Mouse (Mus musculus): ENCODE data around the gene Spata2. TPM values are rescaled to one million over a fixed set of nuclear protein-coding genes. Genes with fewer than 3 reads are reported as not detected.

Gene Spata2
- polyA plus RNA-seq (2014; fragmentation: Illumina TruSeq; extraction: RNeasy Lipid Tissue Mini Kit (QIAGEN cat#74804); ENCODE audit: low replicate concordance), result 7.0 TPM

GRCm38 (mm10) chr2:167492713-167493636, at the start of gene Spata2:
Gene Spata2, minus strand, starts transcription at chr2:167492887.

DNA sequence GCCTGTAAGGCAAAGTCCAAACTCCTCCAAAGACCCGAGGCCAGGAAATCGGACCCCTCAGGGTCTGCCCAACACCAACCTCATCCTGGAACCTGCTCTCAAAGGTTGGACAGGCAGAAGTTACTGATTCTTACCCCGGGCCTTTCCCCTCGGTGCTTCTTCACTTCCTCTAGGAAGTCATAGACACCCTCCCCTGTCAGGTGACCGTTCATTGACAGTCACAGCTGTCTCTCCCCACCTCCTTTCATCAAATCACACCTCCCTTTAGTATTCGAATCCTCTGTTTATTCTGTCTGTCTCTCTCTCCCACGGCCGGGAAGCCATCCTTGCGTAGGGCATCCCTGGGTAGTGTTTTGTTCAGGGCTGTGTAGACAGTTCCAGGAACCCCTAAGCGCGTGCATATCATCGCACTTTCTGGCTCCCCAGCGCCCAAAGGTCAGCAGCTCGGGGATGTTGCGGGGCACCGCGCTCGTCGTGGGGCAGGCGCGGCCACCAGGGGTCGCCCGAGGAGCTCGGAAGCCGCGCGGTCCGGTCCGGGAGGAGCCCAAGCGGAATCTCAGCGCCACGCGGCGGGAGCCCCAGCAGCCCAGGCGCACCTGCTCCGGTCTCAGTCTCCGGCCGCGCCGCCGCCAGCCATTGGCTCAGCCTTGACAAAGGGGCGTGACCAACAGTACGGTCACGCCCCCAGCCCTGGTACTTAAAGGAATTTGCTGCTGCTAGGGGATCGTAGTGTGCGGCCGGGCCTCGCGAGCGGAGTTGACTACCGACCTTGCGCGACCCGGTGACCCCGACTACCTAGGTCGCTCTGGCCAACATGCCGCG, 45.0 kb upstream of the Spata2 start, which contains the start of gene Snai1:
Gene Snai1, plus strand, starts transcription at position 720 of the 822 bp plus-strand sequence.

GRCm38 (mm10) chr2:167491757-167492708, 654 bp downstream of the Spata2 start, which contains the start of gene Rnf114:
Gene Rnf114, plus strand, starts transcription at chr2:167492645.

Other genes starting within 250 kb of the Spata2 start
- 7.1 TPM for gene B4galt5, start 143.7 kb downstream of the Spata2 start, polyA plus RNA-seq (2014; fragmentation: Illumina TruSeq; extraction: RNeasy Lipid Tissue Mini Kit (QIAGEN cat#74804); ENCODE audit: low replicate concordance)
- gene Slc9a8, start 71.2 kb downstream of the Spata2 start, polyA plus RNA-seq (2014; fragmentation: Illumina TruSeq; extraction: RNeasy Lipid Tissue Mini Kit (QIAGEN cat#74804); ENCODE audit: low replicate concordance), result 9.4 TPM
- gene Rnf114, start 242 bp downstream of the Spata2 start, polyA plus RNA-seq (2014; fragmentation: Illumina TruSeq; extraction: RNeasy Lipid Tissue Mini Kit (QIAGEN cat#74804); ENCODE audit: low replicate concordance), result 18.0 TPM
- 0.26 TPM for gene Snai1, start 45.3 kb upstream of the Spata2 start, polyA plus RNA-seq (2014; fragmentation: Illumina TruSeq; extraction: RNeasy Lipid Tissue Mini Kit (QIAGEN cat#74804); ENCODE audit: low replicate concordance)
- 36.7 TPM for gene Ube2v1, start 139.2 kb upstream of the Spata2 start, polyA plus RNA-seq (2014; fragmentation: Illumina TruSeq; extraction: RNeasy Lipid Tissue Mini Kit (QIAGEN cat#74804); ENCODE audit: low replicate concordance)
- gene Gm20431, start 168.6 kb upstream of the Spata2 start, polyA plus RNA-seq (2014; fragmentation: Illumina TruSeq; extraction: RNeasy Lipid Tissue Mini Kit (QIAGEN cat#74804); ENCODE audit: low replicate concordance), result not detected
- gene Cebpb, start 196.0 kb upstream of the Spata2 start, polyA plus RNA-seq (2014; fragmentation: Illumina TruSeq; extraction: RNeasy Lipid Tissue Mini Kit (QIAGEN cat#74804); ENCODE audit: low replicate concordance), result 9.6 TPM
- 3.1 TPM for gene Tmem189, start 196.9 kb upstream of the Spata2 start, polyA plus RNA-seq (2014; fragmentation: Illumina TruSeq; extraction: RNeasy Lipid Tissue Mini Kit (QIAGEN cat#74804); ENCODE audit: low replicate concordance)